Mouse (Mus musculus) cerebellum, adult 11-12 months (tissue): ENCODE measurements at regions not wholly inside any gene's neighbourhood (a gene's known extent, or its start where the extent isn't known, plus 50 kb on each side); places are given as distances from the start of the nearest gene placed in this dataset.
"Not testable (repeated sequence)": the region's sequence is repeated elsewhere in the genome, so short reads cannot be mapped to it uniquely, and the experiment has no call there.

Experiments
- DNase-seq: peaks from one replicate; pipeline ENCODE4 v3.0.0; 2022

- DNase-seq: not testable (repeated sequence)
Measured at GRCm38 (mm10) chr17:10150403-10150689, 169.3 kb downstream of the Qk start.

- no peak for DNase-seq
Measured at GRCm38 (mm10) chr17:10149682-10150402, 169.8 kb downstream of the Qk start.

GRCm38 (mm10) chr17:10147106-10147505 is 172.5 kb downstream of the Qk start:
- DNase-seq: no peak

- no peak for DNase-seq
Measured at GRCm38 (mm10) chr17:10146576-10146975, 173.1 kb downstream of the Qk start.

- DNase-seq: no peak
Measured at GRCm38 (mm10) chr17:10138847-10139246, 180.8 kb downstream of the Qk start.

GRCm38 (mm10) chr17:10138374-10138773 is 181.3 kb downstream of the Qk start:
- no peak for DNase-seq

- no peak for DNase-seq
Measured at GRCm38 (mm10) chr17:10135111-10135510, 184.5 kb downstream of the Qk start.

GRCm38 (mm10) chr17:10128591-10128990 is 191.1 kb downstream of the Qk start:
- DNase-seq: no peak

- DNase-seq: no peak
Measured at GRCm38 (mm10) chr17:10122411-10122810, 197.2 kb downstream of the Qk start.

- DNase-seq: no peak
Measured at GRCm38 (mm10) chr17:10112118-10112517, 207.5 kb downstream of the Qk start.

GRCm38 (mm10) chr17:10110375-10110675 is 209.3 kb downstream of the Qk start:
- no peak for DNase-seq

GRCm38 (mm10) chr17:10109511-10110374 is 209.9 kb downstream of the Qk start:
- no peak for DNase-seq

- no peak for DNase-seq
Measured at GRCm38 (mm10) chr17:10105299-10105698, 214.4 kb downstream of the Qk start.

GRCm38 (mm10) chr17:10098199-10098598 is 221.5 kb downstream of the Qk start:
- DNase-seq: no peak

GRCm38 (mm10) chr17:10097691-10098090 is 222.0 kb downstream of the Qk start:
- DNase-seq: no peak

GRCm38 (mm10) chr17:10095841-10096301 is 223.8 kb downstream of the Qk start:
- DNase-seq: no peak

- no peak for DNase-seq
Measured at GRCm38 (mm10) chr17:10094108-10094521, 225.5 kb downstream of the Qk start.

GRCm38 (mm10) chr17:10093437-10094107 is 226.1 kb downstream of the Qk start:
- DNase-seq: no peak

- no peak for DNase-seq
Measured at GRCm38 (mm10) chr17:10087192-10087886, 232.3 kb downstream of the Qk start.

GRCm38 (mm10) chr17:10086558-10086957 is 233.1 kb downstream of the Qk start:
- no peak for DNase-seq

GRCm38 (mm10) chr17:10086132-10086531 is 233.5 kb downstream of the Qk start:
- no peak for DNase-seq

GRCm38 (mm10) chr17:10081721-10082120 is 237.9 kb downstream of the Qk start:
- DNase-seq: no peak
